Mouse (Mus musculus) heart, postnatal 10 days (tissue): ENCODE data around the gene Lrr1. TPM values are rescaled to one million over a fixed set of nuclear protein-coding genes. Genes with fewer than 3 reads are reported as not detected.

Experiments
- microRNA-seq, 2 experiments: library from miRNA; unstranded; fragments of <30 nt; microRNA quantifications; one replicate each; pipeline ENCODE4 v1.2.0; 2022
- total RNA-seq, 2 experiments: library from RNA; stranded (reverse); gene quantifications; 2 replicates each; pipeline ENCODE4 v1.2.3; 2021

The Lrr1 gene
- total RNA-seq, 2 experiments from 2014 or later: 1.4 to 2.0 TPM

Small RNAs within 50 kb of the gene (microRNA-seq; reads per million reads assigned to microRNA genes)
- gene Gm47287 (0 reads per million in 2 experiments), gene Gm47295 (0.35 to 3.3 reads per million in 2 experiments)

Other genes starting within 250 kb of the Lrr1 start
- gene Rps29, start 9.6 kb upstream of the Lrr1 start, total RNA-seq: 1,000 to 10,000 TPM; 1,683 to 1,690 TPM
- gene Rpl36al, start 15.3 kb downstream of the Lrr1 start, total RNA-seq: 100 to 1,000 TPM; 259 to 277 TPM
- gene Mgat2, start 15.3 kb downstream of the Lrr1 start, total RNA-seq: 10 to 100 TPM; 27.8 to 32.4 TPM
- 1 to 10 TPM; 4.9 to 6.6 TPM for gene Gm49383, start 28.3 kb downstream of the Lrr1 start, total RNA-seq
- gene Dnaaf2, start 29.6 kb downstream of the Lrr1 start, total RNA-seq: 1 to 10 TPM in 1 of 2 experiments, under 1 TPM in 1; 0.57 to 1.2 TPM
- 1 to 10 TPM; 5.9 to 6.2 TPM for gene Gm49384, start 35.5 kb downstream of the Lrr1 start, total RNA-seq
- 1 to 10 TPM; 3.0 to 5.2 TPM for gene Pole2, start 59.4 kb downstream of the Lrr1 start, total RNA-seq
- 10 to 100 TPM; 13.1 to 17.8 TPM for gene Klhdc1, start 72.4 kb downstream of the Lrr1 start, total RNA-seq
- gene Klhdc2, start 127.9 kb downstream of the Lrr1 start, total RNA-seq: 100 to 1,000 TPM in 1 of 2 experiments, 10 to 100 TPM in 1; 98.4 to 101 TPM
- 10 to 100 TPM; 29.1 to 32.4 TPM for gene Nemf, start 188.4 kb downstream of the Lrr1 start, total RNA-seq
- gene Arf6, start 203.3 kb downstream of the Lrr1 start, total RNA-seq: 10 to 100 TPM; 77.1 to 81.6 TPM
- 1 to 10 TPM in 1 of 2 experiments, under 1 TPM in 1; 0.89 to 1.2 TPM for gene Gm9887, start 203.6 kb downstream of the Lrr1 start, total RNA-seq